ENCODE assay signal across 12 mouse cellular contexts in the genomic region with DNA sequence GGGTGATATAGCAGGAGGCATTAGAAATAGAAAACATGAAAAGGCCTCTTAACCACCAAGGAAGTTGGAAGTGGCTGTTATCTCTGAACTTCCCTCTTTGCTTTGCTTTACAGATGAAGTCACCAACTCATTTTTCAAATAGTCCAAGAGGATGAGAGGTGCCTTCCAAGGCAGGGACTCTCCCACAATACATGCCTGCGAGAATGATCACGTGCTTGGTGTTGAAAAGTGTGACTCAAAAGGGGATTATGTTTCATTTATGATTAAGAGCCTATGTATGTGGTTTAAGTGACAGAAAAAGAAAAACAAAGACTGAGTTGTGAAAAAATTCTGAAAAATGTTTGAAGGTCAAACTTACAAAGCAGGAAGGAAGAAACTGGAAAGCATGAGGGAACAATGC.
"Had no signal": no experiment of that assay in that cellular context is flagged by ENCODE, and none has a peak within 500 bp of the region (broad histone marks: within the 10 kb centered on the region; RNA-seq: fewer than 3 reads in every experiment).

No protein-coding gene starts in this region.

- H3K9me3 ChIP-seq: kidney, embryonic 15.5 days; limb, embryonic 15.5 days; liver, embryonic 12.5 days; midbrain, embryonic 15.5 days had no signal

- H3K27me3 ChIP-seq: kidney, embryonic 15.5 days; limb, embryonic 15.5 days; liver, embryonic 12.5 days; midbrain, embryonic 15.5 days had no signal

- H3K36me3 ChIP-seq: kidney, embryonic 15.5 days; limb, embryonic 15.5 days; liver, embryonic 12.5 days; midbrain, embryonic 15.5 days had no signal

- DNase-seq: kidney, adult 18-20 months; kidney, postnatal 14 days; lung, postnatal 4 days; right cerebral cortex, adult 18-20 months; right cerebral cortex, postnatal 25 days; thymus, postnatal 36 days had no signal

- H3K4me1 ChIP-seq: kidney, embryonic 15.5 days; limb, embryonic 15.5 days; liver, embryonic 12.5 days; midbrain, embryonic 15.5 days had no signal

- H3K4me2 ChIP-seq: kidney, embryonic 15.5 days; limb, embryonic 15.5 days; liver, embryonic 12.5 days; midbrain, embryonic 11.5 days; midbrain, embryonic 15.5 days had no signal

- H3K9ac ChIP-seq: kidney, embryonic 15.5 days; limb, embryonic 15.5 days; liver, embryonic 12.5 days; midbrain, embryonic 15.5 days had no signal

- H3K27ac ChIP-seq: kidney, embryonic 15.5 days; left cerebral cortex, adult 2 months; limb, embryonic 15.5 days; liver, embryonic 12.5 days; midbrain, embryonic 15.5 days had no signal

- ATAC-seq: liver, embryonic 12.5 days; midbrain, embryonic 15.5 days had no signal

- H3K4me3 ChIP-seq: kidney, embryonic 15.5 days; left cerebral cortex, adult 2 months; limb, embryonic 15.5 days; liver, embryonic 12.5 days; midbrain, embryonic 15.5 days had no signal
